8 mouse cellular contexts compared by ENCODE assay signal in the genomic region with DNA sequence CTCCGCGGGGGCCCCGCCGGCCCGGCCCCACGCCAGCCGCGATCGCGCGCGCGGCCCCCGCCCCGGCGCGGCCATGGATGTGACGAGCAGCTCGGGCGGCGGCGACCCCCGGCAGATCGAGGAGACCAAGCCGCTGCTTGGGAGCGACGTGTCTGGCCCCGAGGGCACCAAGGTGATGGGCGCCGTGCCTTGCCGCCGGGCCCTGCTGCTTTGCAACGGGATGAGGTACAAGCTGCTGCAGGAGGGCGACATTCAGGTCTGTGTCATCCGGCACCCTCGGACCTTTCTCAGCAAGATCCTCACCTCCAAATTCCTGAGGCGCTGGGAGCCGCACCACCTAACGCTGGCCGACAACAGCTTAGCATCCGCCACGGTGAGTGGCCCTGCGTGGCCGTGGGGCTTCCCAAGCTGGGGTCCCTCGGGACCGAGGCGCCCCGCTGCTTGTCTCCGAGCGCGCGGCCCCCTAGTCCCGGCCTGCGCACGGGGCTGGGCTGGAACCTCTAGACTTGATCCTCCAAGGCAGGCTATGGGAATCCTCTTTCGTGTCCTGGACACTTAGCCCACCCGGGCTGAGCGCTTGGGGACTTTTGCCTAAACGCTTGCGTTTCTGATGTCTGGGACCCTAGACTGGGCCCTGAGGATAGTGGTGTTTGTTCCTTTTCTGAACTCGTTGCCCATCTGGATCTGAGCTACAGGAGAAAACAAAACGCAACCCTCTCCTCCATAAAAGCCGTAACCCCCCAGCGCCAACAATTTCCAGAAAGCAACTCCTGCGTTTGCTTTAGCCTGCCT. TPM values are rescaled to one million over a fixed set of nuclear protein-coding genes. Genes with fewer than 3 reads are reported as not detected.
A peak's percentile ranks its signal among the peaks of the same experiment; 100 is the strongest.
DNase-seq lines count a peak whose midpoint lies in the region; ATAC-seq and TF ChIP-seq lines count a peak whose summit lies in the region.

TSS of gene Cmip (plus strand) at position 36 of the 792 bp plus-strand sequence.

- under 1% methylated on average over 58 of the region's 65 CpGs for WGBS in intestine, postnatal 0 days
- WGBS in neural tube, embryonic 12.5 days = under 1% methylated on average over 64 of the region's 65 CpGs

- peaks cover 17% of the 10 kb centered on the region; the same call in 1 of the 2 replicates for H3K4me1 ChIP-seq in intestine, postnatal 0 days (replicated peaks; ENCODE audit: control insufficient read depth, insufficient read depth, low read length)
- peaks cover 43% of the 10 kb centered on the region for H3K4me1 ChIP-seq in neural tube, embryonic 12.5 days

- H3K9me3 ChIP-seq in intestine, postnatal 0 days (ENCODE audit: control insufficient read depth) = no peaks in the 10 kb centered on the region
- no peaks in the 10 kb centered on the region for H3K9me3 ChIP-seq in neural tube, embryonic 12.5 days

- H3K27ac ChIP-seq in intestine, postnatal 0 days (ENCODE audit: low read depth, low read length) = peak within 1 kb of the TSS; percentile 95
- peak within 1 kb of the TSS; percentile 82 for H3K27ac ChIP-seq in neural tube, embryonic 12.5 days

- no peaks in the 10 kb centered on the region for H3K36me3 ChIP-seq in intestine, postnatal 0 days (ENCODE audit: control insufficient read depth, insufficient read depth)
- no peaks in the 10 kb centered on the region for H3K36me3 ChIP-seq in neural tube, embryonic 12.5 days

- DNase-seq in adipocyte (ENCODE audit: low spot score) (peak; percentile 50), liver (peak; percentile 63)
- peak; percentile 63 for DNase-seq in embryo, embryonic 10.5 days (ENCODE audit: low spot score)

- peak within 1 kb of the TSS; percentile 96 for H3K4me3 ChIP-seq in intestine, postnatal 0 days (ENCODE audit: low read depth, low read length)
- H3K4me3 ChIP-seq in neural tube, embryonic 12.5 days = peak within 1 kb of the TSS; percentile 95

- H3K4me2 ChIP-seq in intestine, postnatal 0 days (replicated peaks; ENCODE audit: low read depth) = peak within 1 kb of the TSS; percentile 77
- peak within 1 kb of the TSS; percentile 83 for H3K4me2 ChIP-seq in neural tube, embryonic 12.5 days (replicated peaks)

- H3K9ac ChIP-seq in intestine, postnatal 0 days (ENCODE audit: low read depth, low read length) = peak within 1 kb of the TSS; percentile 99
- peak within 1 kb of the TSS; percentile 96 for H3K9ac ChIP-seq in neural tube, embryonic 12.5 days

- no peak for TF ChIP-seq CTCF in intestine, postnatal 0 days (IDR thresholded peaks at IDR 0.05; ENCODE audit: low read depth)

- ATAC-seq in CD4-positive, CD25-positive, alpha-beta regulatory T cell, adult 4 months = peak; percentile 1
- no peak for ATAC-seq in granulocyte monocyte progenitor cell, adult 5-6 weeks (replicated peaks; ENCODE audit: poor library complexity, severe bottlenecking)
- no peak; the same call in 1 of the 2 replicates for ATAC-seq in intestine, postnatal 0 days
- ATAC-seq in neural tube, embryonic 12.5 days (ENCODE audit: low FRiP score, low read depth) = peak; percentile 10
- ATAC-seq in megakaryocyte progenitor cell, adult 5-6 weeks (replicated peaks; ENCODE audit: poor library complexity) = no peak

- no peaks in the 10 kb centered on the region for H3K27me3 ChIP-seq in intestine, postnatal 0 days (replicated peaks; ENCODE audit: control insufficient read depth, insufficient read depth, low read length)
- H3K27me3 ChIP-seq in neural tube, embryonic 12.5 days (replicated peaks) = no peaks in the 10 kb centered on the region

RNA-seq across cellular contexts. Expression of gene Cmip, which starts in this region (rescaled TPM):
- 10 to 100 TPM; 28.6 to 31.0 TPM for polyA plus RNA-seq in CD4-positive, CD25-positive, alpha-beta regulatory T cell, adult 4 months (2017; shearing (Covaris generic))
- total RNA-seq in granulocyte monocyte progenitor cell, adult 5-6 weeks (2014; fragmentation: Nextera tagmentation) = 30.7 and 49.5 TPM in 2 replicates
- total RNA-seq in granulocyte monocyte progenitor cell, adult 5-6 weeks (2017) = 6.0 and 11.8 TPM in 2 replicates
- 47.1 and 48.9 TPM in 2 replicates for polyA plus RNA-seq in intestine, postnatal 0 days (2015; fragmentation: Nextera tagmentation; extraction: Ambion mirVana)
- 106 and 112 TPM in 2 replicates for polyA plus RNA-seq in neural tube, embryonic 12.5 days (2016; fragmentation: Nextera tagmentation; extraction: Ambion mirVana)
- total RNA-seq in megakaryocyte progenitor cell, adult 5-6 weeks (2015) = 36.5 and 37.5 TPM in 2 replicates
- total RNA-seq in megakaryocyte progenitor cell, adult 5-6 weeks (2017) = 9.5 TPM in 2 replicates

Comparison
In these comparisons a context has a peak if more than half of its experiments do, and no peak if none do; other contexts are left out.
1. ATAC-seq: peak in CD4-positive, CD25-positive, alpha-beta regulatory T cell, adult 4 months (single experiment) and neural tube, embryonic 12.5 days (single experiment); none in granulocyte monocyte progenitor cell, adult 5-6 weeks (single experiment), intestine, postnatal 0 days (single experiment) and megakaryocyte progenitor cell, adult 5-6 weeks (single experiment).
2. Peak in every context shown above with its lines, with median percentiles within 50 percentile points of each other: DNase-seq.